ENCODE assay signal across 8 mouse cellular contexts in genomic region chr7:16048164-16048564, GRCm38 (mm10). TPM values are rescaled to one million over a fixed set of nuclear protein-coding genes. Genes with fewer than 3 reads are reported as not detected.
DNase-seq lines count a peak whose midpoint lies in the region; ATAC-seq and TF ChIP-seq lines count a peak whose summit lies in the region.

No protein-coding gene starts in this region.

- H3K27me3 ChIP-seq in CH12.LX (replicated peaks), result no peaks in the 10 kb centered on the region
- H3K27me3 ChIP-seq in forebrain, embryonic 11.5 days (ENCODE audit: control insufficient read depth, insufficient read depth, low read length), result no peaks in the 10 kb centered on the region
- H3K27me3 ChIP-seq in heart, embryonic 16.5 days (ENCODE audit: control insufficient read depth, insufficient read depth, low read length), result no peaks in the 10 kb centered on the region
- H3K27me3 ChIP-seq in liver, embryonic 16.5 days (ENCODE audit: control insufficient read depth, insufficient read depth, low read depth, low read length), result no peaks in the 10 kb centered on the region
- no peaks in the 10 kb centered on the region for H3K27me3 ChIP-seq in neural tube, embryonic 13.5 days
- no peaks in the 10 kb centered on the region for H3K27me3 ChIP-seq in testis, adult 2 months (ENCODE audit: control insufficient read depth, insufficient read depth, low read length)

- H3K9ac ChIP-seq in CH12.LX (ENCODE audit: insufficient read depth, low read depth), result peak overlapping the region; percentile 79
- H3K9ac ChIP-seq in forebrain, embryonic 11.5 days (ENCODE audit: low read length), result peak overlapping the region; percentile 100
- H3K9ac ChIP-seq in heart, embryonic 16.5 days (ENCODE audit: low read length), result peak overlapping the region; percentile 87
- H3K9ac ChIP-seq in liver, embryonic 16.5 days (ENCODE audit: low read depth, low read length), result peak overlapping the region; percentile 92
- H3K9ac ChIP-seq in neural tube, embryonic 13.5 days, result peak overlapping the region; percentile 96

- H3K27ac ChIP-seq in CH12.LX (ENCODE audit: insufficient read depth, low read depth), result no peak overlapping the region
- no peak overlapping the region; the same call in 1 of the 2 replicates for H3K27ac ChIP-seq in forebrain, embryonic 11.5 days (ENCODE audit: low read depth, low read length)
- peak overlapping the region; percentile 87 for H3K27ac ChIP-seq in heart, embryonic 16.5 days (ENCODE audit: low read length)
- H3K27ac ChIP-seq in liver, embryonic 16.5 days (ENCODE audit: low read length), result peak overlapping the region; percentile 90
- peak overlapping the region; percentile 98 for H3K27ac ChIP-seq in neural tube, embryonic 13.5 days (replicated peaks)
- H3K27ac ChIP-seq in testis, adult 2 months (ENCODE audit: control insufficient read depth, insufficient read depth, low read depth, low read length), result peak overlapping the region; percentile 71

- H3K79me2 ChIP-seq in CH12.LX (replicated peaks; ENCODE audit: control insufficient read depth, extremely low read depth, insufficient read depth, poor library complexity, severe bottlenecking), result peaks cover 51% of the 10 kb centered on the region

- H3K4me1 ChIP-seq in CH12.LX (ENCODE audit: control insufficient read depth in 1 of 2, insufficient read depth in 2 of 2), result peaks cover 23 to 51% of the 10 kb centered on the region in 2 experiments
- H3K4me1 ChIP-seq in forebrain, embryonic 11.5 days (replicated peaks; ENCODE audit: control insufficient read depth, insufficient read depth, low read length), result peaks cover 31% of the 10 kb centered on the region; the same call in 1 of the 2 replicates
- peaks cover 41% of the 10 kb centered on the region for H3K4me1 ChIP-seq in heart, embryonic 16.5 days (ENCODE audit: control insufficient read depth, insufficient read depth, low read length)
- peaks cover 64% of the 10 kb centered on the region for H3K4me1 ChIP-seq in liver, embryonic 16.5 days (ENCODE audit: control insufficient read depth, low read depth, low read length)
- peaks cover 62% of the 10 kb centered on the region for H3K4me1 ChIP-seq in neural tube, embryonic 13.5 days (replicated peaks)
- peaks cover 17% of the 10 kb centered on the region for H3K4me1 ChIP-seq in testis, adult 2 months (ENCODE audit: control insufficient read depth, insufficient read depth, low read length)

- peak overlapping the region; percentile 80; the same call in 1 of the 2 replicates for H3K4me2 ChIP-seq in CH12.LX (ENCODE audit: insufficient read depth, low read depth, poor library complexity, severe bottlenecking)
- peak overlapping the region; percentile 85 for H3K4me2 ChIP-seq in forebrain, embryonic 11.5 days (ENCODE audit: low read depth, low read length, severe bottlenecking)
- peak overlapping the region; percentile 83 for H3K4me2 ChIP-seq in heart, embryonic 16.5 days (ENCODE audit: low read depth, low read length)
- H3K4me2 ChIP-seq in liver, embryonic 16.5 days (ENCODE audit: low read depth, low read length), result peak overlapping the region; percentile 95
- peak overlapping the region; percentile 88 for H3K4me2 ChIP-seq in neural tube, embryonic 13.5 days

- peak; percentile 81 for ATAC-seq in forebrain, embryonic 11.5 days (replicated peaks; ENCODE audit: low FRiP score)
- ATAC-seq in heart, embryonic 16.5 days (replicated peaks; ENCODE audit: extremely low read depth, insufficient read depth, low FRiP score), result peak; percentile 80
- ATAC-seq in liver, embryonic 16.5 days (ENCODE audit: low read depth), result peak; percentile 79
- peak; percentile 85 for ATAC-seq in neural tube, embryonic 13.5 days (ENCODE audit: low read depth)

- TF ChIP-seq EP300 in CH12.LX (IDR thresholded peaks at IDR 0.05; ENCODE audit: low read length), result no peak

- TF ChIP-seq POLR2A in CH12.LX (IDR thresholded peaks at IDR 0.05; ENCODE audit: low read depth, low read length), result peak; percentile 64
- peak; percentile 72 for TF ChIP-seq POLR2A in testis, adult 2 months (IDR thresholded peaks at IDR 0.05; ENCODE audit: control insufficient read depth, low read depth, low read length)

- H3K4me3 ChIP-seq in CH12.LX (replicated peaks in 1 of 3; ENCODE audit: low read depth in 2 of 3, low read length in 2 of 3, poor library complexity in 1 of 3), result peak overlapping the region; percentile 79 to 91 (median 79)
- H3K4me3 ChIP-seq in forebrain, embryonic 11.5 days (ENCODE audit: low read depth, low read length), result peak overlapping the region; percentile 91
- peak overlapping the region; percentile 67 for H3K4me3 ChIP-seq in heart, embryonic 16.5 days (ENCODE audit: low read length)
- peak overlapping the region; percentile 89 for H3K4me3 ChIP-seq in liver, embryonic 16.5 days (ENCODE audit: low read depth, low read length)
- peak overlapping the region; percentile 80 for H3K4me3 ChIP-seq in neural tube, embryonic 13.5 days
- peak overlapping the region; percentile 94 for H3K4me3 ChIP-seq in testis, adult 2 months (ENCODE audit: control insufficient read depth, low read depth, low read length)

- WGBS in forebrain, embryonic 11.5 days, result under 1% methylated on average over 20 of the region's 20 CpGs
- 0% methylated on average over 20 of the region's 20 CpGs for WGBS in heart, embryonic 16.5 days
- WGBS in liver, embryonic 16.5 days (ENCODE audit: insufficient replicate concordance), result under 1% methylated on average over 20 of the region's 20 CpGs
- under 1% methylated on average over 19 of the region's 20 CpGs for WGBS in neural tube, embryonic 13.5 days

- in situ Hi-C loops in CH12.LX (cut with MboI; ENCODE audit: low pct_ligation_motif_present, low pct_unique_long_range_greater_than_20kb, low sequenced_read_pairs), result loop anchor here (5.0 kb wide), 1 partner anchor 66 kb away; no protein-coding TSS in a partner anchor

- H3K9me3 ChIP-seq in CH12.LX (replicated peaks; ENCODE audit: low read length), result no peaks in the 10 kb centered on the region
- H3K9me3 ChIP-seq in forebrain, embryonic 11.5 days (ENCODE audit: control insufficient read depth, low read length), result no peaks in the 10 kb centered on the region
- no peaks in the 10 kb centered on the region for H3K9me3 ChIP-seq in heart, embryonic 16.5 days (replicated peaks; ENCODE audit: control insufficient read depth, low read length)
- no peaks in the 10 kb centered on the region for H3K9me3 ChIP-seq in liver, embryonic 16.5 days (replicated peaks; ENCODE audit: control insufficient read depth, low read length)
- no peaks in the 10 kb centered on the region for H3K9me3 ChIP-seq in neural tube, embryonic 13.5 days

- peak; percentile 99 for DNase-seq in CH12.LX (ENCODE audit: extremely low read depth)
- DNase-seq in c-Kit-positive CD71-positive TER-119-negative erythroid progenitor cells, embryonic 14.5 days (ENCODE audit: low read depth), result peak; percentile 97
- DNase-seq in forebrain, embryonic 11.5 days (ENCODE audit: low spot score), result peak; percentile 98
- peak; percentile 97 for DNase-seq in kidney, postnatal 36 days

- TF ChIP-seq RAD21 in CH12.LX (IDR thresholded peaks at IDR 0.05; ENCODE audit: low read depth, low read length), result no peak

- peaks cover 2 to 3% of the 10 kb centered on the region in 2 experiments for H3K36me3 ChIP-seq in CH12.LX (replicated peaks in 1 of 2; ENCODE audit: control insufficient read depth in 1 of 2, insufficient read depth in 1 of 2, low read length in 1 of 2)
- no peaks in the 10 kb centered on the region for H3K36me3 ChIP-seq in forebrain, embryonic 11.5 days (ENCODE audit: control insufficient read depth, insufficient read depth, low read length)
- H3K36me3 ChIP-seq in heart, embryonic 16.5 days (ENCODE audit: control insufficient read depth, insufficient read depth), result no peaks in the 10 kb centered on the region
- no peaks in the 10 kb centered on the region for H3K36me3 ChIP-seq in liver, embryonic 16.5 days (ENCODE audit: control insufficient read depth, insufficient read depth)
- no peaks in the 10 kb centered on the region for H3K36me3 ChIP-seq in neural tube, embryonic 13.5 days
- H3K36me3 ChIP-seq in testis, adult 2 months (ENCODE audit: control insufficient read depth, insufficient read depth, low read length), result no peaks in the 10 kb centered on the region

- dilution Hi-C loops in CH12.LX (cut with MboI; ENCODE audit: extremely low pct_ligation_motif_present, extremely low pct_unique_long_range_greater_than_20kb, low sequenced_read_pairs), result no loop called here

- TF ChIP-seq CTCF in CH12.LX (conservative IDR thresholded peaks at IDR 0.05 in 1 of 2, IDR thresholded peaks at IDR 0.05 in 1 of 2; ENCODE audit: low read depth in 2 of 2, low read length in 2 of 2), result no peak
- TF ChIP-seq CTCF in testis, adult 2 months (IDR thresholded peaks at IDR 0.05; ENCODE audit: control insufficient read depth, insufficient read depth, insufficient replicate concordance, low read depth, low read length), result no peak

RNA-seq across cellular contexts. Expression of gene Bicra, which starts 0.4 kb away (rescaled TPM):
- 1.9 and 2.2 TPM in 2 replicates for total RNA-seq in CH12.LX (2012; rRNA removed)
- 0.31 and 0.32 TPM in 2 replicates for total RNA-seq in CH12.LX (2014; rRNA removed)
- 9.8 and 10.2 TPM in 2 replicates for polyA plus RNA-seq in CH12.LX (2012; ENCODE audit: insufficient read length, low read depth)
- 10.9 and 11.6 TPM in 2 replicates for polyA plus RNA-seq in forebrain, embryonic 11.5 days (2014; fragmentation: Nextera tagmentation; extraction: Ambion mirVana)
- 4.7 and 4.8 TPM in 2 replicates for polyA plus RNA-seq in heart, embryonic 16.5 days (2015; fragmentation: Nextera tagmentation; extraction: Ambion mirVana)
- polyA plus RNA-seq in liver, embryonic 16.5 days (2015; fragmentation: Nextera tagmentation; extraction: Ambion mirVana), result 1.4 and 1.9 TPM in 2 replicates
- 8.4 and 9.2 TPM in 2 replicates for polyA plus RNA-seq in neural tube, embryonic 13.5 days (2015; fragmentation: Nextera tagmentation; extraction: Ambion mirVana)
- 5.9 and 7.3 TPM in 2 replicates for polyA plus RNA-seq in testis, adult 2 months (2012; rRNA removed)

RNA-seq across cellular contexts. Expression of gene Zfp541, which starts 13.4 kb away (rescaled TPM):
- total RNA-seq in CH12.LX (2012; rRNA removed), result 0.08 TPM in 1 of 2 replicates, not detected in the other
- 0.12 TPM in 1 of 2 replicates, not detected in the other for total RNA-seq in CH12.LX (2014; rRNA removed)
- 0.05 TPM in 1 of 2 replicates, not detected in the other for polyA plus RNA-seq in CH12.LX (2012; ENCODE audit: insufficient read length, low read depth)
- polyA plus RNA-seq in forebrain, embryonic 11.5 days (2014; fragmentation: Nextera tagmentation; extraction: Ambion mirVana), result not detected in 2 replicates
- 0.05 TPM in 1 of 2 replicates, not detected in the other for polyA plus RNA-seq in heart, embryonic 16.5 days (2015; fragmentation: Nextera tagmentation; extraction: Ambion mirVana)
- polyA plus RNA-seq in liver, embryonic 16.5 days (2015; fragmentation: Nextera tagmentation; extraction: Ambion mirVana), result not detected in 2 replicates
- 0.04 and 0.10 TPM in 2 replicates for polyA plus RNA-seq in neural tube, embryonic 13.5 days (2015; fragmentation: Nextera tagmentation; extraction: Ambion mirVana)
- polyA plus RNA-seq in testis, adult 2 months (2012; rRNA removed), result 98.8 and 100 TPM in 2 replicates

RNA-seq across cellular contexts. Expression of gene Napa, which starts 50.1 kb away (rescaled TPM):
- 80.0 and 84.8 TPM in 2 replicates for total RNA-seq in CH12.LX (2012; rRNA removed)
- total RNA-seq in CH12.LX (2014; rRNA removed), result 97.5 and 106 TPM in 2 replicates
- 111 and 112 TPM in 2 replicates for polyA plus RNA-seq in CH12.LX (2012; ENCODE audit: insufficient read length, low read depth)
- polyA plus RNA-seq in forebrain, embryonic 11.5 days (2014; fragmentation: Nextera tagmentation; extraction: Ambion mirVana), result 156 and 167 TPM in 2 replicates
- 166 and 168 TPM in 2 replicates for polyA plus RNA-seq in heart, embryonic 16.5 days (2015; fragmentation: Nextera tagmentation; extraction: Ambion mirVana)
- polyA plus RNA-seq in liver, embryonic 16.5 days (2015; fragmentation: Nextera tagmentation; extraction: Ambion mirVana), result 162 and 163 TPM in 2 replicates
- polyA plus RNA-seq in neural tube, embryonic 13.5 days (2015; fragmentation: Nextera tagmentation; extraction: Ambion mirVana), result 235 and 247 TPM in 2 replicates
- 134 and 145 TPM in 2 replicates for polyA plus RNA-seq in testis, adult 2 months (2012; rRNA removed)

Comparison
In these comparisons a context has a peak if more than half of its experiments do, and no peak if none do; other contexts are left out.
1. H3K27ac ChIP-seq: peak in heart, embryonic 16.5 days (single experiment), liver, embryonic 16.5 days (single experiment), neural tube, embryonic 13.5 days (single experiment) and testis, adult 2 months (single experiment); none in CH12.LX (single experiment) and forebrain, embryonic 11.5 days (single experiment).
2. RNA of gene Zfp541, which starts 13.4 kb away (polyA plus RNA-seq): 98.8 to 100 TPM in testis, adult 2 months; 0.05 TPM in CH12.LX, 0.04 to 0.10 TPM in neural tube, embryonic 13.5 days, not detected in forebrain, embryonic 11.5 days, not detected in liver, embryonic 16.5 days and 0.05 TPM in heart, embryonic 16.5 days; every median in the first group is over 10 times any median in the second.
3. Peak in every context shown above with its lines, with median percentiles within 50 percentile points of each other: DNase-seq, H3K4me2 ChIP-seq, H3K4me3 ChIP-seq, H3K9ac ChIP-seq and ATAC-seq.